Mouse (Mus musculus) left cerebral cortex, postnatal 10 days (tissue): ENCODE results near the gene S100pbp. TPM values are rescaled to one million over a fixed set of nuclear protein-coding genes. Genes with fewer than 3 reads are reported as not detected.

Source experiments
- DNase-seq, 2 experiments: peaks; one replicate each; pipeline ENCODE4 v3.0.0; 2021 to 2022; ENCODE audit warnings: low spot score in 2 of 2, mixed read lengths in 1 of 2; ENCODE audit errors: extremely low spot score in 1 of 2
- intact Hi-C: fragments of 180-260 bp; cut with DNase I; formaldehyde crosslinking; loops from one replicate; pipeline ENCODE4 v1.15.1; 2025
- total RNA-seq, 2 experiments: library from RNA; stranded (reverse); gene quantifications; 2 replicates each; pipeline ENCODE4 v1.2.3; 2021

Gene S100pbp
- total RNA-seq, 2 experiments from 2014 or later = 40.1 to 45.7 TPM

GRCm38 (mm10) chr4:129119708-129120107 is 69.8 kb downstream of the S100pbp start:
- intact Hi-C loops = no loop called here
- DNase-seq = no peak

- intact Hi-C loops = no loop called here
- DNase-seq = no peak
These were observed 71.6 kb downstream of the S100pbp start for GRCm38 (mm10) chr4:129117720-129118510.

- DNase-seq = no peak
- intact Hi-C loops = no loop called here
These were observed 72.8 kb downstream of the S100pbp start for GRCm38 (mm10) chr4:129116703-129117102.

- intact Hi-C loops = no loop called here
- DNase-seq = peak; percentile 78 to 90
These were observed 76.2 kb downstream of the S100pbp start for GRCm38 (mm10) chr4:129113083-129113988.

- no peak for DNase-seq
- intact Hi-C loops = no loop called here
These were observed 77.3 kb downstream of the S100pbp start for GRCm38 (mm10) chr4:129112231-129112630.

- intact Hi-C loops = no loop called here
- no peak for DNase-seq
These were observed 78.2 kb downstream of the S100pbp start for GRCm38 (mm10) chr4:129111350-129111749.

- intact Hi-C loops = no loop called here
These were observed 78.7 kb downstream of the S100pbp start for GRCm38 (mm10) chr4:129110804-129111203.

GRCm38 (mm10) chr4:129108624-129109023 is 80.9 kb downstream of the S100pbp start:
- no peak for DNase-seq
- intact Hi-C loops = no loop called here

More at GRCm38 (mm10) chr4:129110804-129111203, 78.7 kb downstream of the S100pbp start:
- no peak for DNase-seq

GRCm38 (mm10) chr4:129107348-129107899 is 82.1 kb downstream of the S100pbp start:
- intact Hi-C loops = no loop called here
- no peak for DNase-seq

GRCm38 (mm10) chr4:129106073-129106472 is 83.5 kb downstream of the S100pbp start:
- intact Hi-C loops = no loop called here
- no peak for DNase-seq

GRCm38 (mm10) chr4:129105356-129105755 is 84.2 kb downstream of the S100pbp start, which contains the start of gene Tmem54:
TSS of gene Tmem54 (plus strand) at chr4:129105548.
- intact Hi-C loops = no loop called here
- DNase-seq = no peak

GRCm38 (mm10) chr4:129102133-129102829 is 87.2 kb downstream of the S100pbp start:
- intact Hi-C loops = no loop called here
- DNase-seq = no peak

Other genes starting within 250 kb of the S100pbp start
- gene Azin2, start 227.3 kb downstream of the S100pbp start, total RNA-seq = 10 to 100 TPM; 30.3 to 36.3 TPM
- 10 to 100 TPM; 30.5 to 30.7 TPM for gene Ak2, start 197.8 kb downstream of the S100pbp start, total RNA-seq
- 10 to 100 TPM; 71.6 to 85.4 TPM for gene Rnf19b, start 131.5 kb downstream of the S100pbp start, total RNA-seq
- not detected for gene Tmem54, start 84.2 kb downstream of the S100pbp start, total RNA-seq
- 100 to 1,000 TPM; 441 to 451 TPM for gene Hpca, start 67.7 kb downstream of the S100pbp start, total RNA-seq
- 10 to 100 TPM; 41.8 to 44.6 TPM for gene Fndc5, start 52.7 kb downstream of the S100pbp start, total RNA-seq
- gene Yars, start within 50 bp of the S100pbp start, total RNA-seq = 100 to 1,000 TPM; 103 to 105 TPM
- gene C77080, start 71.7 kb upstream of the S100pbp start, total RNA-seq = 10 to 100 TPM; 11.1 to 15.8 TPM
- 1 to 10 TPM; 1.7 TPM for gene Sync, start 97.9 kb upstream of the S100pbp start, total RNA-seq
- 100 to 1,000 TPM; 124 to 134 TPM for gene Rbbp4, start 145.6 kb upstream of the S100pbp start, total RNA-seq
- 10 to 100 TPM; 18.9 to 24.7 TPM for gene Zbtb8os, start 146.0 kb upstream of the S100pbp start, total RNA-seq
- 1 to 10 TPM; 7.6 to 8.5 TPM for gene Zbtb8a, start 188.4 kb upstream of the S100pbp start, total RNA-seq